Mouse (Mus musculus) mammary gland, adult 2 months (tissue): ENCODE results near the gene Vmn2r56. TPM values are rescaled to one million over a fixed set of nuclear protein-coding genes. Genes with fewer than 3 reads are reported as not detected.

Experiments used
- polyA plus RNA-seq: library from polyadenylated mRNA; depleted of rRNA; stranded (reverse); fragments of >200 nt; gene quantifications from 2 replicates; pipeline ENCODE4 v1.2.3, GENCODE M21; 2012; ENCODE audit warnings: low replicate concordance; rRNA removed

Vmn2r56 gene
- polyA plus RNA-seq: not detected in 2 replicates

DNA sequence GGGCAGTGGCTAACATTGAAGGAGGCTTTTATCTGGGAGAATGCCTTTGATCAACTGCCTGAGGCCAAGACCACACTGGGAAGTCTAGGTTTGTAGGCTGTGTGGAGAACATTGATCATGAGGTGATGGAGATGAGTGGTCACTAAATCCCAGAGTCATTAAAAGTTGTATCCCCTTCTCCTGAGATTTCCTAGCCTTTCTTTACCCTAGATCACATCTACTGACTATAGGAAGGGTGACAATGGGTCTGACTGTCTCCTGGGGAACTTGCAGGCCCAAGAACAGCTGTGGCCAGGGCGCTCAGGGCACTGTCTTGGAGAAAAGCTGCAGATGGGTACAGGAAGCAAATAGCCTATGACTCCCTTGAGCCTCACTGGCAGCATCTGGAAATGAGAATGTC lies at the start of gene Vmn2r56:
Gene Vmn2r56 (minus strand): TSS at position 101 of the 400 bp plus-strand sequence.

DNA sequence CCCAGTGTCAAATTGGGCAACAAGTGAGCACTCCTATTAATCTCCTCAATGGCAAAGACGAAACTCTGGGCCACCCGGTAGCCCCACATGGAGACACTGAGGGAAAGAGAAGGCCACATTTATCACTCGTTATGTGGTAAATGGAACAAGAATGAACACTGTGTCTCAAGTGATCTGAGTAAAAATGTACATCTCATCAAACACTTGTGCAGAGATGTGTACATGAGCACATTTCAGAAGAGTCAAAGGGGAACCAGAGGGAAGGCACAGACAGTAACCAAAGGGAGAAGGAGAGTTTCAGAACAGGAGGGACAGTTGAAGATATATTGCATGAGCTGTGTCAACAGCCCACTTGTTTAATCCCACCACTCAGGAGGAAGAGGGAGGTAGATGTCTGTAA lies 49.9 kb downstream of the Vmn2r56 start, which contains the start of gene Vmn2r55:
Gene Vmn2r55 (minus strand): TSS at position 101 of the 400 bp plus-strand sequence.

DNA sequence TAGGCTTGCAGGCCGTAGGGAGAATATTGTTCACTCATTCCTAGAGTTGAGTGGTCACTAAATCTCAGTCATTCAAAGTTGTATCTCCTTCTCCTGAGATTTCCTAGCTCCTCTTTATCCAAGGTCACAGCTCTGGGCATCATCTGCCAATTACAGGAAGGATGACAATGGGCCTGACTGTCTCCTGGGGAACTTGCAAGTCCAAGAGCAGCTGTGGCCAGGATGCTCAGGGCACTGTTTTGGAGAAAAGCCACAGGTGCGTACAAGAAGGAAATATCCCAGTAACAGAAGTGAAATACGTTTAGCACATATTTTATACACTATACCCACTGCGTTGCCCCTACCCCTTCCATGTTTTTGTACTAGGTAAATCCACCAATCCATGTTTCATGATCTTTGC lies 94.6 kb downstream of the Vmn2r56 start, which contains the start of gene Vmn2r54:
Gene Vmn2r54 (minus strand): TSS at position 101 of the 400 bp plus-strand sequence.

Other genes starting within 250 kb of the Vmn2r56 start
- gene 2900092C05Rik, start 222.5 kb downstream of the Vmn2r56 start, polyA plus RNA-seq: not detected in 2 replicates
- gene Vmn2r53, start 126.2 kb downstream of the Vmn2r56 start, polyA plus RNA-seq: not detected in 2 replicates
- gene Vmn2r54, start 94.7 kb downstream of the Vmn2r56 start, polyA plus RNA-seq: not detected in 2 replicates
- not detected in 2 replicates for gene Vmn2r55, start 50.0 kb downstream of the Vmn2r56 start, polyA plus RNA-seq
- gene Zscan18, start 68.6 kb upstream of the Vmn2r56 start, polyA plus RNA-seq: 0.91 and 1.9 TPM in 2 replicates
- 0.79 and 2.4 TPM in 2 replicates for gene Zfp329, start 83.9 kb upstream of the Vmn2r56 start, polyA plus RNA-seq
- 7.8 and 12.3 TPM in 2 replicates for gene Zfp110, start 99.8 kb upstream of the Vmn2r56 start, polyA plus RNA-seq
- gene Zfp128, start 146.2 kb upstream of the Vmn2r56 start, polyA plus RNA-seq: 0.56 and 1.6 TPM in 2 replicates
- 8.4 and 18.4 TPM in 2 replicates for gene Zscan22, start 162.8 kb upstream of the Vmn2r56 start, polyA plus RNA-seq
- 2,239 and 2,291 TPM in 2 replicates for gene Rps5, start 187.3 kb upstream of the Vmn2r56 start, polyA plus RNA-seq
- gene Rnf225, start 192.4 kb upstream of the Vmn2r56 start, polyA plus RNA-seq: 1.4 and 1.6 TPM in 2 replicates
- gene Zfp324, start 230.8 kb upstream of the Vmn2r56 start, polyA plus RNA-seq: 6.7 and 10.3 TPM in 2 replicates
- gene Zfp446, start 242.8 kb upstream of the Vmn2r56 start, polyA plus RNA-seq: 5.9 and 6.8 TPM in 2 replicates